Mouse (Mus musculus): Measurements from ENCODE around the gene Olfr398.

DNA sequence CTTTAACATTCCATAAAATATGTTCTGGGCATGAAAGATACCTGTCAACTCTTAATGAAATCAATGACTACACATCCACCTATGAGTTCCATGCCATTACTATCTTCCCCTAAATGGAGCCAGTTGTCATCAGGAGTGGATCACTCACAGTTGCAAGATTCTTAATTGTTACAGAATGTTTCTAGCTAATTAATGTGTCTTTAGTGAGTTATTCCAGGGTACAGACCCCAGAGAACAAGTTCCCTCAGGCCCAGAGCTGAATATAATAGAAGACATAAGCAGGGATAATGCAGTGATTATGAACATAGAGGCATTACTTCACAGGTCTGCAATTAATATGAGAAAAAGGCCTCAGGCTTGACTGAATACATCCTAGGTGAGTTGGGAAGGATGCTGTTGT, 53.8 kb downstream of the Olfr398 start, which contains the start of gene Olfr23:
- TF ChIP-seq POLR2A (IDR thresholded peaks at IDR 0.05; ENCODE audit: borderline replicate concordance, extremely low read depth, insufficient read depth, insufficient read length, poor library complexity, severe bottlenecking) (no peak), CTCF (IDR thresholded peaks at IDR 0.05; ENCODE audit: borderline replicate concordance, extremely low read depth, insufficient read depth, insufficient read length) (no peak)

All from brain, embryonic 14.5 days (tissue).